Comparison of ENCODE assay signal across 18 mouse cellular contexts in genomic region chr1:86176066-86176465, GRCm38 (mm10). TPM values are rescaled to one million over a fixed set of nuclear protein-coding genes. Genes with fewer than 3 reads are reported as not detected.
DNase-seq lines count a peak whose midpoint lies in the region; ATAC-seq and TF ChIP-seq lines count a peak whose summit lies in the region.
"Had no signal": no experiment of that assay in that cellular context is flagged by ENCODE, and none has a peak within 500 bp of the region (broad histone marks: within the 10 kb centered on the region; RNA-seq: fewer than 3 reads in every experiment).

No protein-coding gene starts in this region.

- peaks cover 18% of the 10 kb centered on the region for H3K36me3 ChIP-seq in kidney, embryonic 16.5 days (ENCODE audit: insufficient read depth, low read length)
- H3K36me3 ChIP-seq in liver, embryonic 12.5 days, result peaks cover 49% of the 10 kb centered on the region
- peaks cover 6% of the 10 kb centered on the region; the same call in 1 of the 2 replicates for H3K36me3 ChIP-seq in stomach, postnatal 0 days (ENCODE audit: control insufficient read depth, insufficient read depth, low read length)

- peak; percentile 64 for DNase-seq in kidney, adult 18-20 months
- no peak for DNase-seq in stomach, postnatal 0 days (ENCODE audit: low spot score)
- no peak for DNase-seq in thymus, postnatal 4 days
- no peak for DNase-seq in spleen, postnatal 14 days (ENCODE audit: low spot score in 2 of 2)
- DNase-seq in urinary bladder, postnatal 25 days (ENCODE audit: low spot score), result no peak
- DNase-seq: adrenal gland, adult 2 months; cerebellum, adult 18-20 months; lung, postnatal 14 days; retina, postnatal 1 day had no signal

- no peaks in the 10 kb centered on the region for H3K9me3 ChIP-seq in kidney, embryonic 16.5 days (ENCODE audit: low read length)
- no peaks in the 10 kb centered on the region for H3K9me3 ChIP-seq in liver, embryonic 12.5 days (replicated peaks)
- no peaks in the 10 kb centered on the region for H3K9me3 ChIP-seq in stomach, postnatal 0 days (ENCODE audit: control insufficient read depth, low read length)
- H3K9me3 ChIP-seq: embryonic facial prominence, embryonic 15.5 days; forebrain, embryonic 12.5 days; heart, embryonic 15.5 days; hindbrain, embryonic 13.5 days; limb, embryonic 13.5 days; neural tube, embryonic 15.5 days had no signal

- 55% methylated on average over 2 of the region's 2 CpGs for WGBS in kidney, embryonic 16.5 days
- WGBS in liver, embryonic 12.5 days (ENCODE audit: insufficient replicate concordance), result 75% methylated on average over 2 of the region's 2 CpGs
- 58% methylated on average over 2 of the region's 2 CpGs for WGBS in stomach, postnatal 0 days

- H3K27ac ChIP-seq in kidney, embryonic 16.5 days (ENCODE audit: low read length), result peak overlapping the region; percentile 33; the same call in 1 of the 2 replicates
- H3K27ac ChIP-seq in liver, embryonic 12.5 days, result peak overlapping the region; percentile 32; the same call in 1 of the 2 replicates
- H3K27ac ChIP-seq in stomach, postnatal 0 days (replicated peaks), result no peak overlapping the region
- H3K27ac ChIP-seq: embryonic facial prominence, embryonic 15.5 days; forebrain, embryonic 12.5 days; heart, embryonic 15.5 days; hindbrain, embryonic 13.5 days; limb, embryonic 13.5 days; neural tube, embryonic 15.5 days had no signal

- H3K27me3 ChIP-seq in kidney, embryonic 16.5 days (ENCODE audit: insufficient read depth, low read length), result no peaks in the 10 kb centered on the region
- no peaks in the 10 kb centered on the region for H3K27me3 ChIP-seq in liver, embryonic 12.5 days (replicated peaks)
- H3K27me3 ChIP-seq in stomach, postnatal 0 days (ENCODE audit: control insufficient read depth, insufficient read depth, low read length), result no peaks in the 10 kb centered on the region
- H3K27me3 ChIP-seq: embryonic facial prominence, embryonic 15.5 days; forebrain, embryonic 12.5 days; heart, embryonic 15.5 days; hindbrain, embryonic 13.5 days; limb, embryonic 13.5 days; neural tube, embryonic 15.5 days had no signal

- no peak for TF ChIP-seq CTCF in stomach, postnatal 0 days (IDR thresholded peaks at IDR 0.05; ENCODE audit: low read depth)

- H3K9ac ChIP-seq in kidney, embryonic 16.5 days (replicated peaks; ENCODE audit: low read length), result no peak overlapping the region
- H3K9ac ChIP-seq in liver, embryonic 12.5 days, result no peak overlapping the region
- no peak overlapping the region for H3K9ac ChIP-seq in stomach, postnatal 0 days (ENCODE audit: low read length)
- H3K9ac ChIP-seq: embryonic facial prominence, embryonic 15.5 days; forebrain, embryonic 12.5 days; heart, embryonic 15.5 days; hindbrain, embryonic 13.5 days; limb, embryonic 13.5 days; neural tube, embryonic 15.5 days had no signal

- no peak overlapping the region for H3K4me3 ChIP-seq in kidney, embryonic 16.5 days (ENCODE audit: low read length)
- H3K4me3 ChIP-seq in liver, embryonic 12.5 days, result no peak overlapping the region
- no peak overlapping the region for H3K4me3 ChIP-seq in stomach, postnatal 0 days (ENCODE audit: low read depth, low read length)
- H3K4me3 ChIP-seq: embryonic facial prominence, embryonic 15.5 days; forebrain, embryonic 12.5 days; heart, embryonic 15.5 days; hindbrain, embryonic 13.5 days; limb, embryonic 13.5 days; neural tube, embryonic 15.5 days had no signal

- no peak for TF ChIP-seq EP300 in stomach, postnatal 0 days (optimal IDR thresholded peaks at IDR 0.05)

- ATAC-seq in kidney, embryonic 16.5 days (ENCODE audit: low FRiP score, low TSS enrichment), result peak; percentile 66
- ATAC-seq in liver, embryonic 12.5 days, result peak; percentile 45
- peak; percentile 58 for ATAC-seq in stomach, postnatal 0 days (ENCODE audit: low FRiP score, low TSS enrichment)
- ATAC-seq: CD4-positive, CD25-positive, alpha-beta regulatory T cell, adult 4 months had no signal

- H3K4me2 ChIP-seq in kidney, embryonic 16.5 days (replicated peaks; ENCODE audit: low read depth, low read length), result no peak overlapping the region
- H3K4me2 ChIP-seq in liver, embryonic 12.5 days, result no peak overlapping the region
- H3K4me2 ChIP-seq in stomach, postnatal 0 days (replicated peaks; ENCODE audit: low read depth), result no peak overlapping the region
- H3K4me2 ChIP-seq: embryonic facial prominence, embryonic 15.5 days; forebrain, embryonic 12.5 days; heart, embryonic 15.5 days; hindbrain, embryonic 13.5 days; limb, embryonic 13.5 days; neural tube, embryonic 15.5 days had no signal

- no peaks in the 10 kb centered on the region for H3K4me1 ChIP-seq in kidney, embryonic 16.5 days (ENCODE audit: insufficient read depth, low read length)
- no peaks in the 10 kb centered on the region for H3K4me1 ChIP-seq in liver, embryonic 12.5 days
- H3K4me1 ChIP-seq in stomach, postnatal 0 days (replicated peaks; ENCODE audit: control insufficient read depth, insufficient read depth), result no peaks in the 10 kb centered on the region
- H3K4me1 ChIP-seq: embryonic facial prominence, embryonic 15.5 days; forebrain, embryonic 12.5 days; heart, embryonic 15.5 days; hindbrain, embryonic 13.5 days; limb, embryonic 13.5 days; neural tube, embryonic 15.5 days had no signal

RNA-seq across cellular contexts. Expression of gene Armc9, which starts 21.5 kb away (rescaled TPM):
- polyA plus RNA-seq in kidney, embryonic 16.5 days (2015; fragmentation: Nextera tagmentation; extraction: Ambion mirVana), result 26.2 and 28.1 TPM in 2 replicates
- 15.2 and 16.9 TPM in 2 replicates for polyA plus RNA-seq in liver, embryonic 12.5 days (2016; fragmentation: Nextera tagmentation; extraction: Ambion mirVana)
- 7.3 and 7.9 TPM in 2 replicates for polyA plus RNA-seq in stomach, postnatal 0 days (2015; fragmentation: Nextera tagmentation; extraction: Ambion mirVana)

RNA-seq across cellular contexts. Expression of gene Gm21972, which starts 42.6 kb away (rescaled TPM):
- polyA plus RNA-seq in kidney, embryonic 16.5 days (2015; fragmentation: Nextera tagmentation; extraction: Ambion mirVana), result not detected in 2 replicates
- 0.30 TPM in 1 of 2 replicates, not detected in the other for polyA plus RNA-seq in liver, embryonic 12.5 days (2016; fragmentation: Nextera tagmentation; extraction: Ambion mirVana)
- 0.31 TPM in 1 of 2 replicates, not detected in the other for polyA plus RNA-seq in stomach, postnatal 0 days (2015; fragmentation: Nextera tagmentation; extraction: Ambion mirVana)
- polyA plus RNA-seq: CD4-positive, CD25-positive, alpha-beta regulatory T cell, adult 4 months; embryonic facial prominence, embryonic 15.5 days had no signal
